Mouse (Mus musculus) inflammation-experienced regulatory T-cells, adult 6 months (primary cell): ENCODE results near the gene Gm5849. TPM values are rescaled to one million over a fixed set of nuclear protein-coding genes. Genes with fewer than 3 reads are reported as not detected.
"Not testable (repeated sequence)": the region's sequence is repeated elsewhere in the genome, so short reads cannot be mapped to it uniquely, and the experiment has no call there.

Experiments used
- ATAC-seq: one replicate; pipeline ENCODE4 v1.8.0; 2017
- polyA plus RNA-seq, 3 experiments: library from polyadenylated mRNA; unstranded; fragments of 100-300 nt; shearing (Covaris generic); gene quantifications; one replicate each; pipeline ENCODE4 v1.2.1; 2017

Gene Gm5849
- not detected for polyA plus RNA-seq

- not testable (repeated sequence) for ATAC-seq
Measured at GRCm38 (mm10) chr3:90777776-90778175, at the start of gene Gm5849. Gene Gm5849, minus strand, starts transcription at chr3:90777876.

GRCm38 (mm10) chr3:90749658-90750057 is 28.0 kb downstream of the Gm5849 start:
- no peak for ATAC-seq

DNA sequence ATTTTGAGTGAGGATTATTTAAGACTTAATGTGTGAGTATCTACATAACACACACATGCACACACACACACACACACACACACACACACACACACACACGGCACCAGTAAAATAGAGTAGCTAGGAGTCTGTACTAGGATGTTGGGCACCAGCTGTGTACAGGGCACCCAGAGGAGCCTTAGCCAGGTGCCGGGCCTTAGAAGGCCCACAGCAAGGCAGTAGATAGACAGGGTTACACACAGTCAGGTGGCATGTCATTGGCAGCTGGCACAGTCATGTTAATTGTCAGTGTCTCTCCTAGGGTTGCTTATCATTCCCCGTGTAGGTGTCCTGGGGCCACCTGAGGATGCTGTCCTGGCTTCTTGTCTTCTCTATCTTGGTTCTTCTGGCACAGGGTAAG is 51.1 kb downstream of the Gm5849 start, which contains the start of gene Pglyrp4:
Gene Pglyrp4, plus strand, starts transcription at position 301 of the 400 bp plus-strand sequence.
- no peak for ATAC-seq

Other genes starting within 250 kb of the Gm5849 start
- gene S100a16, start 240.6 kb downstream of the Gm5849 start, polyA plus RNA-seq = not detected
- gene S100a3, start 217.3 kb downstream of the Gm5849 start, polyA plus RNA-seq = 1 to 10 TPM; 1.4 to 4.9 (median 2.4) TPM
- gene S100a2, start 187.6 kb downstream of the Gm5849 start, polyA plus RNA-seq = 1 to 10 TPM in 1 of 3 experiments, not detected in 2; 2.6 TPM
- not detected for gene Gm42674, start 176.0 kb downstream of the Gm5849 start, polyA plus RNA-seq
- 100 to 1,000 TPM in 1 of 3 experiments, 10 to 100 TPM in 2; 65.2 to 589 (median 72.0) TPM for gene S100a4, start 174.1 kb downstream of the Gm5849 start, polyA plus RNA-seq
- gene S100a5, start 169.4 kb downstream of the Gm5849 start, polyA plus RNA-seq = not detected
- gene S100a6, start 165.0 kb downstream of the Gm5849 start, polyA plus RNA-seq = 1,000 to 10,000 TPM in 1 of 3 experiments, 100 to 1,000 TPM in 2; 212 to 1,342 (median 247) TPM
- gene S100a7a, start 123.9 kb downstream of the Gm5849 start, polyA plus RNA-seq = not detected
- gene S100a8, start 108.9 kb downstream of the Gm5849 start, polyA plus RNA-seq = 1 to 10 TPM in 1 of 3 experiments, not detected in 2; 7.4 TPM
- gene S100a9, start 82.2 kb downstream of the Gm5849 start, polyA plus RNA-seq = 1 to 10 TPM in 1 of 3 experiments, under 1 TPM in 1, not detected in 1; 0.70 to 3.0 TPM
- not detected for gene Pglyrp4, start 51.0 kb downstream of the Gm5849 start, polyA plus RNA-seq